Mouse (Mus musculus): Measurements from ENCODE around the gene Fzd1.

Gene Fzd1

GRCm38 (mm10) chr5:4753161-4753560 lies 4.7 kb downstream of the Fzd1 start:
- DNase-seq (ENCODE audit: low spot score in 2 of 2), result no peak

- DNase-seq (ENCODE audit: low spot score in 2 of 2), result no peak
Observed at GRCm38 (mm10) chr5:4742722-4743121, 15.1 kb downstream of the Fzd1 start.

- DNase-seq (ENCODE audit: low spot score in 2 of 2), result no peak
Observed at GRCm38 (mm10) chr5:4737013-4737412, 20.8 kb downstream of the Fzd1 start.

- DNase-seq (ENCODE audit: low spot score in 2 of 2), result no peak
Observed at GRCm38 (mm10) chr5:4735461-4735860, 22.4 kb downstream of the Fzd1 start.

- no peak for DNase-seq (ENCODE audit: low spot score in 2 of 2)
Observed at GRCm38 (mm10) chr5:4733239-4733638, 24.6 kb downstream of the Fzd1 start.

GRCm38 (mm10) chr5:4732241-4733229 lies 25.3 kb downstream of the Fzd1 start:
- DNase-seq (ENCODE audit: low spot score in 2 of 2), result no peak

GRCm38 (mm10) chr5:4731743-4732215 lies 26.1 kb downstream of the Fzd1 start:
- no peak for DNase-seq (ENCODE audit: low spot score in 2 of 2)

- no peak for DNase-seq (ENCODE audit: low spot score in 2 of 2)
Observed at GRCm38 (mm10) chr5:4731064-4731463, 26.8 kb downstream of the Fzd1 start.

All from frontal cortex, postnatal 10 days (tissue).